In the genomic region with DNA sequence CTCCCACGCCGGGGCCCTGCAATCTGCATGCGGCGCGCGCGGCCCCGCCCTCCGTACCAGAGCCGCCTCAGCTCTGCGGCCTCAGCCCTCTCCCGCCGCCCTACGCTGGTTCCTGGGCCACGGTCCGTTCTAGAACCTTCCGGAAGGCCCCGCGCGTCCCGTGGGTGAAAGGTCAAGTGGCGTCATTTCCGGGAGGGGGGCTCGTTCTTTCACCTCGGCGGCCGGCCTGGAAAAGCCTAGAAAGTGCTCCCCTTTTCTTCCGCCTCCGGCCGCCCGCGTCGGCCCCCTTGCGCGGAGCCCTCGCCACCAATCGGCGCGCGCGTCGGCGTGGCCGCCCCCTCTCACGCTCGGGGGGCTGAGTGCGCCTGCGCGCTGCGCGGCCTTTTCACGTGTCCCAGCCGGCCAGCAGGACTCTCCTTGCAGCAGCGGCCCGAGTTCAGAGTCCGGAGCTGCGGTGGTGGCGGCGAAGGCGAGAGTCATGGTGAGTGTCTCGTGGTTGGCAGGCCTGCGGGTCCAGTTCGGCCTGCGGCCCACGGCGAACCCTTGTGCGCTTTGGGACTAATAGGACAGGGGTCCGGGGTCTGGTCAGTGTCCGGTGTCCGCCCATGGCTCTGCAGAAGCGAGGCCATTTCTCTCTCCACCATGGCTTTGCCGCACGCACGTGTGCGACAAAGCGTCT, we compare ENCODE assay signal across 8 mouse cellular contexts. TPM values are rescaled to one million over a fixed set of nuclear protein-coding genes. Genes with fewer than 3 reads are reported as not detected.
DNase-seq lines count a peak whose midpoint lies in the region; ATAC-seq and TF ChIP-seq lines count a peak whose summit lies in the region.

TSS of gene Hspe1 (plus strand) at position 201 of the 679 bp plus-strand sequence.
TSS of gene Hspd1 (minus strand) at position 312 of the 679 bp plus-strand sequence.

- peaks cover 23% of the 10 kb centered on the region for H3K36me3 ChIP-seq in heart, embryonic 11.5 days (ENCODE audit: control insufficient read depth, insufficient read depth, low read length)
- H3K36me3 ChIP-seq in kidney, embryonic 16.5 days (ENCODE audit: insufficient read depth, low read length), result peaks cover 33% of the 10 kb centered on the region
- peaks cover 41% of the 10 kb centered on the region for H3K36me3 ChIP-seq in liver, adult 2 months (ENCODE audit: control insufficient read depth, insufficient read depth, low read length)
- H3K36me3 ChIP-seq in myocyte (ENCODE audit: control insufficient read depth, insufficient read depth), result peaks cover 42% of the 10 kb centered on the region
- peaks cover 13% of the 10 kb centered on the region for H3K36me3 ChIP-seq in splenic B cell, adult 2 months (ENCODE audit: control insufficient read depth, insufficient read depth, low read length, poor library complexity, severe bottlenecking)

- H3K4me3 ChIP-seq in heart, embryonic 11.5 days (ENCODE audit: low read depth, low read length), result peak within 1 kb of the TSS; percentile 98
- peak within 1 kb of the TSS; percentile 97 for H3K4me3 ChIP-seq in kidney, embryonic 16.5 days (ENCODE audit: low read length)
- peak within 1 kb of the TSS; percentile 99 for H3K4me3 ChIP-seq in liver, adult 2 months (ENCODE audit: insufficient read depth, low read depth, low read length)
- H3K4me3 ChIP-seq in myocyte, result peak within 1 kb of the TSS; percentile 90

- no peaks in the 10 kb centered on the region for H3K27me3 ChIP-seq in heart, embryonic 11.5 days (ENCODE audit: control insufficient read depth, insufficient read depth, low read length)
- H3K27me3 ChIP-seq in kidney, embryonic 16.5 days (ENCODE audit: insufficient read depth, low read length), result no peaks in the 10 kb centered on the region
- H3K27me3 ChIP-seq in liver, adult 2 months (ENCODE audit: control insufficient read depth, insufficient read depth, low read length), result no peaks in the 10 kb centered on the region
- no peaks in the 10 kb centered on the region for H3K27me3 ChIP-seq in myocyte (ENCODE audit: control insufficient read depth, insufficient read depth, insufficient read length)
- H3K27me3 ChIP-seq in splenic B cell, adult 2 months (ENCODE audit: control insufficient read depth, insufficient read depth, low read length, poor library complexity, severe bottlenecking), result no peaks in the 10 kb centered on the region

- H3ac ChIP-seq in myocyte (ENCODE audit: control insufficient read depth, insufficient read length), result peak within 1 kb of the TSS; percentile 84

- H3K4me1 ChIP-seq in heart, embryonic 11.5 days (ENCODE audit: control insufficient read depth, insufficient read depth, low read length), result peaks cover 19% of the 10 kb centered on the region
- H3K4me1 ChIP-seq in kidney, embryonic 16.5 days (ENCODE audit: insufficient read depth, low read length), result peaks cover 30% of the 10 kb centered on the region
- peaks cover 18% of the 10 kb centered on the region for H3K4me1 ChIP-seq in liver, adult 2 months (ENCODE audit: control insufficient read depth, insufficient read depth, low read length)

- TF ChIP-seq POLR2A in liver, adult 2 months (IDR thresholded peaks at IDR 0.05; ENCODE audit: extremely low read depth, insufficient read depth, low read length), result peak; percentile 96
- TF ChIP-seq POLR2A in myocyte (IDR thresholded peaks at IDR 0.05; ENCODE audit: insufficient read length, low read depth), result peak; percentile 94

- H3K79me2 ChIP-seq in liver, adult 2 months (ENCODE audit: control insufficient read depth, insufficient read depth, low read length), result peaks cover 19% of the 10 kb centered on the region; the same call in 1 of the 2 replicates
- peaks cover 62% of the 10 kb centered on the region for H3K79me2 ChIP-seq in myocyte (ENCODE audit: control insufficient read depth, insufficient read depth)

- DNase-seq in B cell, adult 2 months, result peak; percentile 98
- DNase-seq in brain, adult 2 months (ENCODE audit: low read depth, low spot score), result peak; percentile 99
- peak; percentile 82 for DNase-seq in liver, adult 2 months (ENCODE audit: extremely low read depth, low read depth, low spot score)
- peak; percentile 99 for DNase-seq in splenic B cell, adult 2 months (ENCODE audit: low read depth, low spot score)

- no peak for TF ChIP-seq CTCF in liver, adult 2 months (IDR thresholded peaks at IDR 0.05; ENCODE audit: low read depth, low read length)

- 0% methylated on average over 66 of the region's 76 CpGs for WGBS in heart, embryonic 11.5 days (ENCODE audit: insufficient replicate concordance)
- under 1% methylated on average over 62 of the region's 76 CpGs for WGBS in kidney, embryonic 16.5 days
- 1% methylated on average over 75 of the region's 76 CpGs for WGBS in liver, adult 2 months

- H3K9me3 ChIP-seq in heart, embryonic 11.5 days (replicated peaks; ENCODE audit: control insufficient read depth, low read length), result no peaks in the 10 kb centered on the region
- no peaks in the 10 kb centered on the region for H3K9me3 ChIP-seq in kidney, embryonic 16.5 days (ENCODE audit: low read length)

- peak; percentile 86 for ATAC-seq in erythroblast, adult 5-6 weeks (replicated peaks; ENCODE audit: low FRiP score, poor library complexity, severe bottlenecking)
- peak; percentile 94 for ATAC-seq in heart, embryonic 11.5 days (replicated peaks; ENCODE audit: insufficient number of reproducible peaks, low FRiP score, low TSS enrichment)
- ATAC-seq in kidney, embryonic 16.5 days (ENCODE audit: low FRiP score, low TSS enrichment), result peak; percentile 96

- H3K4me2 ChIP-seq in heart, embryonic 11.5 days, result peak within 1 kb of the TSS; percentile 87
- H3K4me2 ChIP-seq in kidney, embryonic 16.5 days (replicated peaks; ENCODE audit: low read depth, low read length), result peak within 1 kb of the TSS; percentile 81
- peak within 1 kb of the TSS; percentile 95 for H3K4me2 ChIP-seq in myocyte (ENCODE audit: low read depth)

- H3K27ac ChIP-seq in heart, embryonic 11.5 days (ENCODE audit: low read depth, low read length), result peak within 1 kb of the TSS; percentile 99
- H3K27ac ChIP-seq in kidney, embryonic 16.5 days (ENCODE audit: low read length), result peak within 1 kb of the TSS; percentile 97
- H3K27ac ChIP-seq in liver, adult 2 months (replicated peaks; ENCODE audit: insufficient read depth, low read depth, low read length), result peak within 1 kb of the TSS; percentile 100

- peak within 1 kb of the TSS; percentile 98 for H3K9ac ChIP-seq in heart, embryonic 11.5 days (ENCODE audit: low read depth, low read length)
- H3K9ac ChIP-seq in kidney, embryonic 16.5 days (replicated peaks; ENCODE audit: low read length), result peak within 1 kb of the TSS; percentile 98
- peak within 1 kb of the TSS; percentile 100 for H3K9ac ChIP-seq in liver, adult 2 months (ENCODE audit: low read depth, low read length)

TF ChIP-seq in myocyte, 11 proteins besides CTCF, POLR2A, EP300 and RAD21:
- TF ChIP-seq MYOD1 (IDR thresholded peaks at IDR 0.05; ENCODE audit: control insufficient read depth in 1 of 3, insufficient read length in 2 of 3, low read depth in 2 of 3) (no peak), REST (IDR thresholded peaks at IDR 0.05; ENCODE audit: insufficient read depth, insufficient read length) (no peak), TCF12 (IDR thresholded peaks at IDR 0.05; ENCODE audit: insufficient read depth, poor library complexity, severe bottlenecking) (no peak), MYOG (IDR thresholded peaks at IDR 0.05; ENCODE audit: control insufficient read depth in 1 of 3, insufficient read depth in 1 of 3, insufficient read length in 2 of 3, low read depth in 2 of 3) (peak in 2 of 3 experiments; percentile 11 to 21), POLR2AphosphoS2 (IDR thresholded peaks at IDR 0.05; ENCODE audit: insufficient read length, low read depth) (peak; percentile 96), TCF3 (IDR thresholded peaks at IDR 0.05; ENCODE audit: insufficient read length, low read depth) (no peak)

RNA-seq across cellular contexts. Expression of gene Hspe1, which starts in this region (rescaled TPM):
- total RNA-seq in erythroblast, adult 5-6 weeks (2015; ENCODE audit: low replicate concordance), result 62.9 and 95.7 TPM in 2 replicates
- total RNA-seq in erythroblast, adult 5-6 weeks (2017; ENCODE audit: low replicate concordance), result 41.5 and 52.0 TPM in 2 replicates
- polyA plus RNA-seq in heart, embryonic 11.5 days (2014; fragmentation: Nextera tagmentation; extraction: Ambion mirVana), result 428 and 433 TPM in 2 replicates
- 404 and 411 TPM in 2 replicates for polyA plus RNA-seq in kidney, embryonic 16.5 days (2015; fragmentation: Nextera tagmentation; extraction: Ambion mirVana)
- 194 and 259 TPM in 2 replicates for total RNA-seq in liver, adult 2 months (2014; rRNA removed)
- polyA plus RNA-seq in liver, adult 2 months (2012; rRNA removed), result 29.5 and 41.5 TPM in 2 replicates
- 436 TPM for polyA plus RNA-seq in myocyte (2012; fragmentation: generic; extraction: Trizol)

RNA-seq across cellular contexts. Expression of gene Hspd1, which starts in this region (rescaled TPM):
- 55.1 and 56.2 TPM in 2 replicates for total RNA-seq in erythroblast, adult 5-6 weeks (2015; ENCODE audit: low replicate concordance)
- 56.1 and 87.5 TPM in 2 replicates for total RNA-seq in erythroblast, adult 5-6 weeks (2017; ENCODE audit: low replicate concordance)
- 452 and 498 TPM in 2 replicates for polyA plus RNA-seq in heart, embryonic 11.5 days (2014; fragmentation: Nextera tagmentation; extraction: Ambion mirVana)
- 480 and 498 TPM in 2 replicates for polyA plus RNA-seq in kidney, embryonic 16.5 days (2015; fragmentation: Nextera tagmentation; extraction: Ambion mirVana)
- 262 and 301 TPM in 2 replicates for total RNA-seq in liver, adult 2 months (2014; rRNA removed)
- 52.3 and 59.2 TPM in 2 replicates for polyA plus RNA-seq in liver, adult 2 months (2012; rRNA removed)
- polyA plus RNA-seq in myocyte (2012; fragmentation: generic; extraction: Trizol), result 132 TPM

Comparison
In these comparisons a context has a peak if more than half of its experiments do, and no peak if none do; other contexts are left out.
1. Peak in every context shown above with its lines: DNase-seq, ATAC-seq, H3K4me3 ChIP-seq and H3K27ac ChIP-seq.